16 mouse cellular contexts compared by ENCODE assay signal in the genomic region with DNA sequence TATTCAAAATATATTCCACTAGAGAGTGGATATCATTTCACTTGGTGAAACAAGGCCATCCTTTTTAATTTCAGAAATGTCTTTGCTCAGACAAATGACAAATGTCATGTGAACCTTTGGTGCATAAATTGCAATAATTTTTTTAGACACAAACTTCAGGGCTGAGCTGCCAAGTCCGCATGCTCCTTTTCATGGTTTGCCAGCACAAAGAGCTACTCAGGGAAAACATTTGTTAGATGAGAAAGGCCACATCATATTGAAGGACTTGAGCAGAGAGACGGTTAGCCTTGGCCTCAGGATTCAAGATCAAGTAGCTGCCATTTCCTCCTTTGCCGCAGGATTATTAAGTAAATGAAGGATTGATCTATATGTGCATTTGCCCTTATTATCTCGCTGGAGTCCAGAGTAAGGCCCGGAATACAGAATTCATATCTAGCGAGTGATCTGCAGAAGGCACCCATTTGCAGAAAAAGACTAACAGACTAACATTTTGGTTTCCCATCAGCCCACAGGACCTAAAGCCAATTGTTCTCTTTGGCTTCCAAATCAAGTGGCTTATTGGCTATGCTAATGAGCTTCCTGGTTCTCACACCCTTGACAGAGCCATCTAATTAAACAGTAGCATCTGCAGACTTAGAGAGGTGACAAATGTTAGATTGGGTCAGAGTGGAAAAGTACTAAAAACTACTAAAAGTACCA.
DNase-seq lines count a peak whose midpoint lies in the region; ATAC-seq and TF ChIP-seq lines count a peak whose summit lies in the region.
"Had no signal": no experiment of that assay in that cellular context is flagged by ENCODE, and none has a peak within 500 bp of the region (broad histone marks: within the 10 kb centered on the region; RNA-seq: fewer than 3 reads in every experiment).

No protein-coding gene starts in this region.

- no peak for TF ChIP-seq POLR2A in cerebellum, adult 2 months (IDR thresholded peaks at IDR 0.05; ENCODE audit: borderline replicate concordance, insufficient read depth, low read length)

- no peak overlapping the region for H3K9ac ChIP-seq in midbrain, embryonic 16.5 days (ENCODE audit: low read depth, low read length)
- H3K9ac ChIP-seq in heart, embryonic 11.5 days (ENCODE audit: low read depth, low read length), result no peak overlapping the region
- H3K9ac ChIP-seq: embryonic facial prominence, embryonic 12.5 days; limb, embryonic 15.5 days; lung, embryonic 14.5 days; neural tube, embryonic 12.5 days had no signal

- H3K36me3 ChIP-seq in midbrain, embryonic 16.5 days (ENCODE audit: control insufficient read depth, insufficient read depth, low read length), result no peaks in the 10 kb centered on the region
- H3K36me3 ChIP-seq in heart, embryonic 11.5 days (ENCODE audit: control insufficient read depth, insufficient read depth, low read length), result no peaks in the 10 kb centered on the region
- H3K36me3 ChIP-seq: embryonic facial prominence, embryonic 12.5 days; G1E; limb, embryonic 15.5 days; neural tube, embryonic 12.5 days had no signal

- TF ChIP-seq CTCF in cerebellum, adult 2 months (IDR thresholded peaks at IDR 0.05; ENCODE audit: borderline replicate concordance, insufficient read depth, low read depth, low read length), result no peak

- H3K9me3 ChIP-seq in midbrain, embryonic 16.5 days (replicated peaks; ENCODE audit: control insufficient read depth, low read length, poor library complexity, severe bottlenecking), result no peaks in the 10 kb centered on the region
- H3K9me3 ChIP-seq in heart, embryonic 11.5 days (replicated peaks; ENCODE audit: control insufficient read depth, low read length), result no peaks in the 10 kb centered on the region
- H3K9me3 ChIP-seq: embryonic facial prominence, embryonic 12.5 days; G1E; limb, embryonic 15.5 days; megakaryocyte, embryonic 14.5 days; neural tube, embryonic 12.5 days had no signal

- H3K27me3 ChIP-seq in cerebellum, adult 2 months (ENCODE audit: control insufficient read depth, insufficient read depth, low read length), result no peaks in the 10 kb centered on the region
- no peaks in the 10 kb centered on the region for H3K27me3 ChIP-seq in midbrain, embryonic 16.5 days (ENCODE audit: control insufficient read depth, insufficient read depth, low read depth, low read length)
- no peaks in the 10 kb centered on the region for H3K27me3 ChIP-seq in heart, embryonic 11.5 days (ENCODE audit: control insufficient read depth, insufficient read depth, low read length)
- H3K27me3 ChIP-seq: embryonic facial prominence, embryonic 12.5 days; limb, embryonic 15.5 days; neural tube, embryonic 12.5 days had no signal

- WGBS in cerebellum, adult 2 months, result 26% methylated on average over 6 of the region's 6 CpGs
- 51% methylated on average over 6 of the region's 6 CpGs for WGBS in midbrain, embryonic 16.5 days
- WGBS in heart, embryonic 11.5 days (ENCODE audit: insufficient replicate concordance), result 78% methylated on average over 6 of the region's 6 CpGs

- peak in 1 of 2 experiments; percentile 51 for DNase-seq in cerebellum, adult 2 months
- DNase-seq in cerebellum, postnatal 36 days, result no peak
- DNase-seq in left cerebral cortex, postnatal 4 days, result peak; percentile 13
- DNase-seq in left cerebral cortex, postnatal 14 days (ENCODE audit: low spot score in 2 of 2), result no peak
- DNase-seq in cerebellum, adult 9-10 months, result peak; percentile 88
- DNase-seq: kidney, postnatal 36 days; lung, embryonic 14.5 days; thymus, adult 18-20 months had no signal

- H3K27ac ChIP-seq in cerebellum, adult 2 months (ENCODE audit: insufficient read depth, low read length), result peak overlapping the region; percentile 58; the same call in 1 of the 2 replicates
- H3K27ac ChIP-seq in midbrain, embryonic 16.5 days (ENCODE audit: low read length), result peak overlapping the region; percentile 31; the same call in 1 of the 2 replicates
- H3K27ac ChIP-seq in heart, embryonic 11.5 days (ENCODE audit: low read depth, low read length), result no peak overlapping the region
- H3K27ac ChIP-seq: embryonic facial prominence, embryonic 12.5 days; limb, embryonic 15.5 days; neural tube, embryonic 12.5 days had no signal

- H3K4me3 ChIP-seq in cerebellum, adult 2 months (replicated peaks; ENCODE audit: insufficient read depth, low read depth, low read length), result no peak overlapping the region
- H3K4me3 ChIP-seq in midbrain, embryonic 16.5 days (ENCODE audit: low read depth, low read length), result no peak overlapping the region
- H3K4me3 ChIP-seq in heart, embryonic 11.5 days (ENCODE audit: low read depth, low read length), result no peak overlapping the region
- H3K4me3 ChIP-seq: embryonic facial prominence, embryonic 12.5 days; limb, embryonic 15.5 days; megakaryocyte, embryonic 14.5 days; neural tube, embryonic 12.5 days had no signal

- intact Hi-C loops in left cerebral cortex, postnatal 4 days (cut with DNase I), result no loop called here
- intact Hi-C loops in left cerebral cortex, postnatal 14 days (cut with DNase I), result no loop called here

- ATAC-seq in midbrain, embryonic 16.5 days, result no peak
- no peak for ATAC-seq in heart, embryonic 11.5 days (replicated peaks; ENCODE audit: insufficient number of reproducible peaks, low FRiP score, low TSS enrichment)
- ATAC-seq: intestine, embryonic 16.5 days had no signal

- H3K4me2 ChIP-seq in midbrain, embryonic 16.5 days (ENCODE audit: low read length), result no peak overlapping the region
- no peak overlapping the region for H3K4me2 ChIP-seq in heart, embryonic 11.5 days
- H3K4me2 ChIP-seq: embryonic facial prominence, embryonic 12.5 days; limb, embryonic 15.5 days; lung, embryonic 14.5 days; neural tube, embryonic 12.5 days had no signal

- H3K4me1 ChIP-seq in cerebellum, adult 2 months (ENCODE audit: control insufficient read depth, insufficient read depth, low read length), result peaks cover 20% of the 10 kb centered on the region; the same call in 1 of the 2 replicates
- peaks cover 6% of the 10 kb centered on the region; the same call in 1 of the 2 replicates for H3K4me1 ChIP-seq in midbrain, embryonic 16.5 days (ENCODE audit: control insufficient read depth, insufficient read depth, low read length)
- H3K4me1 ChIP-seq in heart, embryonic 11.5 days (ENCODE audit: control insufficient read depth, insufficient read depth, low read length), result 0 out of 2 replicates have a peak, but pooled peaks cover 2% of the 10 kb centered on the region
- H3K4me1 ChIP-seq: embryonic facial prominence, embryonic 12.5 days; limb, embryonic 15.5 days; neural tube, embryonic 12.5 days had no signal

Comparison
In these comparisons a context has a peak if more than half of its experiments do, and no peak if none do; other contexts are left out.
1. DNase-seq: peak in left cerebral cortex, postnatal 4 days (single experiment) and cerebellum, adult 9-10 months (single experiment); none in cerebellum, postnatal 36 days (0 of 2) and left cerebral cortex, postnatal 14 days (0 of 2).